Mouse (Mus musculus) lung, postnatal 0 days (tissue): ENCODE measurements at regions not wholly inside any gene's neighbourhood (a gene's known extent, or its start where the extent isn't known, plus 50 kb on each side); places are given as distances from the start of the nearest gene placed in this dataset.

ENCODE experiments used
- ATAC-seq: fragments of 200-750 bp; cut with Nextera tagmentation; 2 replicates; pipeline ENCODE4 v1.8.0; 2017; ENCODE audit warnings: moderate library complexity
- DNase-seq: peaks from one replicate; pipeline ENCODE4 v3.0.0-alpha.2; 2016; ENCODE audit warnings: low spot score
- H3K27ac ChIP-seq: fragments of 300-500 bp; sonication (generic); 2 replicates; pipeline ENCODE4 v1.5.1; 2014; ENCODE audit warnings: antibody characterized with exemption, mild to moderate bottlenecking, low read length, mixed read lengths
- H3K27me3 ChIP-seq: fragments of 300-500 bp; sonication (generic); replicated peaks from 2 replicates; pipeline ENCODE4 v1.6.1; 2014; ENCODE audit warnings: low read length, mixed read lengths; ENCODE audit not compliant: insufficient read depth
- H3K36me3 ChIP-seq: fragments of 300-500 bp; sonication (generic); 2 replicates; pipeline ENCODE4 v1.6.1; 2014; ENCODE audit warnings: low read length, mixed read lengths; ENCODE audit not compliant: insufficient read depth
- H3K4me1 ChIP-seq: fragments of 300-500 bp; sonication (generic); 2 replicates; pipeline ENCODE4 v1.6.1; 2014; ENCODE audit warnings: antibody characterized with exemption, low read depth, low read length, mixed read lengths; ENCODE audit not compliant: insufficient read depth
- H3K4me2 ChIP-seq: fragments of 300-500 bp; sonication (generic); replicated peaks from 2 replicates; pipeline ENCODE4 v1.6.1; 2014; ENCODE audit warnings: low read depth, mild to moderate bottlenecking, low read length, moderate library complexity, mixed read lengths
- H3K4me3 ChIP-seq: fragments of 300-500 bp; sonication (generic); 2 replicates; pipeline ENCODE4 v1.5.1; 2014; ENCODE audit warnings: low read depth, low read length
- H3K9ac ChIP-seq: fragments of 300-500 bp; sonication (generic); replicated peaks from 2 replicates; pipeline ENCODE4 v1.6.1; 2014; ENCODE audit warnings: low read depth, mild to moderate bottlenecking
- H3K9me3 ChIP-seq: fragments of 300-500 bp; sonication (generic); 2 replicates; pipeline ENCODE4 v1.6.1; 2016; ENCODE audit warnings: low read length, mixed read lengths
- CTCF ChIP-seq: IDR thresholded peaks from 2 replicates; pipeline ENCODE4 v1.5.1; 2016; ENCODE audit warnings: antibody characterized with exemption, mild to moderate bottlenecking
- EP300 ChIP-seq: IDR thresholded peaks from 2 replicates; pipeline ENCODE4 v1.6.1; 2016; ENCODE audit warnings: antibody characterized with exemption, mild to moderate bottlenecking, control low read depth
- WGBS: fragments of 180-500 bp; shearing (Covaris S2); extraction: QIAGEN DNeasy Blood & Tissue Kit; methylation state at CpG from one replicate; pipeline ENCODE4 v1.1.7; 2014; 5-methylcytosine and 5-hydroxymethylcytosine counted together

- H3K9ac ChIP-seq = no peak overlapping the region
- DNase-seq (no peak), ATAC-seq (no peak)
- no peak overlapping the region for H3K27ac ChIP-seq
- H3K27me3 ChIP-seq = no peaks in the 10 kb centered on the region
- H3K4me1 ChIP-seq = no peaks in the 10 kb centered on the region
- TF ChIP-seq CTCF (no peak), EP300 (no peak)
- H3K36me3 ChIP-seq = no peaks in the 10 kb centered on the region
- no peak overlapping the region for H3K4me2 ChIP-seq
- 0 out of 2 replicates have a peak, but pooled peaks cover 3% of the 10 kb centered on the region for H3K9me3 ChIP-seq
- no peak overlapping the region for H3K4me3 ChIP-seq
- WGBS = 73% methylated on average over 6 of the region's 6 CpGs
Measured at GRCm38 (mm10) chr3:52605261-52605771, 337.2 kb downstream of the Foxo1 start.

- Histone ChIP-seq H3K4me2 (no peak overlapping the region), H3K4me1 (no peaks in the 10 kb centered on the region), H3K27me3 (no peaks in the 10 kb centered on the region), H3K9ac (no peak overlapping the region), H3K4me3 (no peak overlapping the region), H3K9me3 (0 out of 2 replicates have a peak, but pooled peaks cover 3% of the 10 kb centered on the region), H3K36me3 (no peaks in the 10 kb centered on the region), H3K27ac (no peak overlapping the region)
- ATAC-seq (peak; percentile 80), DNase-seq (peak; percentile 66)
- 55% methylated on average over 8 of the region's 8 CpGs for whole genome bisulfite sequencing
- TF ChIP-seq EP300 (no peak), CTCF (no peak)
Measured at GRCm38 (mm10) chr3:52603244-52603704, 335.1 kb downstream of the Foxo1 start.

GRCm38 (mm10) chr3:52601011-52601745, 333.0 kb downstream of the Foxo1 start:
- H3K36me3 ChIP-seq = no peaks in the 10 kb centered on the region
- ATAC-seq = peak; percentile 84
- no peaks in the 10 kb centered on the region for H3K9me3 ChIP-seq
- 66% methylated on average over 21 of the region's 21 CpGs for WGBS
- no peaks in the 10 kb centered on the region for H3K27me3 ChIP-seq
- no peak overlapping the region for H3K4me3 ChIP-seq
- H3K9ac ChIP-seq = no peak overlapping the region
- peak overlapping the region; percentile 27; the same call in 1 of the 2 replicates for H3K4me2 ChIP-seq
- TF ChIP-seq CTCF (no peak), EP300 (peak; percentile 94)
- no peaks in the 10 kb centered on the region for H3K4me1 ChIP-seq
- DNase-seq = peak; percentile 89
- peak overlapping the region; percentile 57 for H3K27ac ChIP-seq

GRCm38 (mm10) chr3:52600581-52600980, 332.4 kb downstream of the Foxo1 start:
- 69% methylated on average over 13 of the region's 13 CpGs for WGBS
- ATAC-seq (peak; percentile 64), DNase-seq (peak; percentile 58)
- H3K27ac ChIP-seq = peak overlapping the region; percentile 57
- no peaks in the 10 kb centered on the region for H3K4me1 ChIP-seq
- no peak overlapping the region for H3K9ac ChIP-seq
- no peak overlapping the region for H3K4me3 ChIP-seq
- H3K27me3 ChIP-seq = no peaks in the 10 kb centered on the region
- peak; percentile 26; the same call in 1 of the 2 replicates for TF ChIP-seq EP300
- no peak for TF ChIP-seq CTCF
- H3K36me3 ChIP-seq = no peaks in the 10 kb centered on the region
- H3K4me2 ChIP-seq = 0 out of 2 replicates have a peak overlapping the region, but pooled peaks have one; percentile 27
- no peaks in the 10 kb centered on the region for H3K9me3 ChIP-seq

- H3K4me3 ChIP-seq = no peak overlapping the region
- WGBS = 88% methylated on average over 4 of the region's 4 CpGs
- no peak for ATAC-seq
Measured at GRCm38 (mm10) chr3:52600146-52600545, 332.0 kb downstream of the Foxo1 start.

GRCm38 (mm10) chr3:52586418-52586817, 318.3 kb downstream of the Foxo1 start:
- no peak overlapping the region for H3K9ac ChIP-seq
- no peak overlapping the region for H3K27ac ChIP-seq
- H3K4me3 ChIP-seq = no peak overlapping the region
- H3K4me2 ChIP-seq = no peak overlapping the region
- 72% methylated on average over 4 of the region's 4 CpGs for WGBS
- no peaks in the 10 kb centered on the region for H3K9me3 ChIP-seq
- H3K36me3 ChIP-seq = no peaks in the 10 kb centered on the region
- no peak for DNase-seq
- no peak for TF ChIP-seq CTCF
- H3K4me1 ChIP-seq = no peaks in the 10 kb centered on the region
- H3K27me3 ChIP-seq = no peaks in the 10 kb centered on the region
- ATAC-seq = no peak

More at GRCm38 (mm10) chr3:52600146-52600545, 332.0 kb downstream of the Foxo1 start:
- no peak overlapping the region for H3K4me2 ChIP-seq
- DNase-seq = no peak
- H3K27me3 ChIP-seq = no peaks in the 10 kb centered on the region
- H3K27ac ChIP-seq = peak overlapping the region; percentile 57; the same call in 1 of the 2 replicates
- TF ChIP-seq CTCF (no peak), EP300 (no peak)
- H3K9me3 ChIP-seq = no peaks in the 10 kb centered on the region
- H3K4me1 ChIP-seq = no peaks in the 10 kb centered on the region
- no peak overlapping the region for H3K9ac ChIP-seq
- H3K36me3 ChIP-seq = no peaks in the 10 kb centered on the region
